Mouse (Mus musculus) right cerebral cortex, postnatal 10 days (tissue): ENCODE measurements around the gene Hnrnpul1.
"Not testable (repeated sequence)": the region's sequence is repeated elsewhere in the genome, so short reads cannot be mapped to it uniquely, and the experiment has no call there.

Experiments used
- DNase-seq, 2 experiments: peaks; one replicate each; pipeline ENCODE4 v3.0.0; 2021; ENCODE audit warnings: low spot score in 2 of 2

Hnrnpul1 gene

DNA sequence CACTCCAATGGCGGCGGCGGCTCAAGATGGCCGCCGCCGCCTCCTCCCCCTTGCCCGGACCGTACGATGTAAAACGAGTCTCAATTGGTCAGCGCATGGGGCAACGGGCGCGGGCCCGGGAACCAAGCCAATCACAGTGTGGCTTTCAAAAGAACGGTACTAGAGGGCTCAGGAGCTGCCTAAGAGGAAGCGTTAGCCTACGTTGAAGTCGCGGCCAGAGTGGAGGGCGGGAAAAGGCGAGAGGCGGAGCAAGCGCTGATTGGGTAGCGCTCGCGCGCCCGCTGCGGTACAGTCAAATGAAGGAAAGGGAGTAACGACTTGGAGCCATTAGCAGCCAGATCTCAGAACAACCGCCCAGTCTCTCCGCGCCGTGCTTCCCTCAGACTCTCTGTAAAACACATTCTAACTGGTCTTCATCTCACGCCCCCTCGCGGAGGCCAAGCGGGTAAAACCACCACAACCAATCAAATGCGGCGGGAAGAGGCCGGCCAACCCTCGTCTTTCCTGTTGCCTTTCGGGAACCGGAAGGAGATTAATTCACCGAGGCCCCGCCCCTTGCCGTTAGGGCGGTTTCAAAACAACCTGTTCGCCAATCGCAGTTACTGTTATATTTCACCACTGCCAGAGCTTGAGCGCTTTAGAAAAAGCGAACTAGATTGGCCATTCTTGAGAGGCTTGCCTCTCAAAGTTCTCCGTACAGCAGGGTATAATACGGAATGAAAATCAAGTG, at the start of gene Hnrnpul1:
Hnrnpul1 (minus strand) TSS at position 20 of the 730 bp plus-strand sequence.
- peak; percentile 99 to 100 for DNase-seq

DNA sequence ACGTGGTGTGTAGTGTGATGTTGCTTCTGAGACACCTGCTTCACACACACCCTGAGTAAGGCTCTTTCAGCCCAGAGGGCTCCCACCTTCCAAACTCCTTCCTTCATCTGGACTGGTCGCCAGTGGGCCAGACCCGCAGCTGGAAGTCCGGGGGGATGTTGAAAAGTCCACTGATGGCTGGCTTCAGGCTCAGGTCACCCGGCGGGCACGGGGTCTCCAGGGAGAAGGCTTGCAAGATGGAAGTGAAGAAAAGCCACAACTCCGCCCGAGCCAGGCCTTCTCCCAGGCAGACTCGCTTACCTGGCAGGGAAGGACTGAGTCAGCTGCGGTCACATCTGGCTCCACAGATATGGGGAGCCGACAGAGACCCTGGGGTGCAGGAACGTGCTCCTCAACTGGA, 48.9 kb upstream of the Hnrnpul1 start:
- DNase-seq, result no peak

DNA sequence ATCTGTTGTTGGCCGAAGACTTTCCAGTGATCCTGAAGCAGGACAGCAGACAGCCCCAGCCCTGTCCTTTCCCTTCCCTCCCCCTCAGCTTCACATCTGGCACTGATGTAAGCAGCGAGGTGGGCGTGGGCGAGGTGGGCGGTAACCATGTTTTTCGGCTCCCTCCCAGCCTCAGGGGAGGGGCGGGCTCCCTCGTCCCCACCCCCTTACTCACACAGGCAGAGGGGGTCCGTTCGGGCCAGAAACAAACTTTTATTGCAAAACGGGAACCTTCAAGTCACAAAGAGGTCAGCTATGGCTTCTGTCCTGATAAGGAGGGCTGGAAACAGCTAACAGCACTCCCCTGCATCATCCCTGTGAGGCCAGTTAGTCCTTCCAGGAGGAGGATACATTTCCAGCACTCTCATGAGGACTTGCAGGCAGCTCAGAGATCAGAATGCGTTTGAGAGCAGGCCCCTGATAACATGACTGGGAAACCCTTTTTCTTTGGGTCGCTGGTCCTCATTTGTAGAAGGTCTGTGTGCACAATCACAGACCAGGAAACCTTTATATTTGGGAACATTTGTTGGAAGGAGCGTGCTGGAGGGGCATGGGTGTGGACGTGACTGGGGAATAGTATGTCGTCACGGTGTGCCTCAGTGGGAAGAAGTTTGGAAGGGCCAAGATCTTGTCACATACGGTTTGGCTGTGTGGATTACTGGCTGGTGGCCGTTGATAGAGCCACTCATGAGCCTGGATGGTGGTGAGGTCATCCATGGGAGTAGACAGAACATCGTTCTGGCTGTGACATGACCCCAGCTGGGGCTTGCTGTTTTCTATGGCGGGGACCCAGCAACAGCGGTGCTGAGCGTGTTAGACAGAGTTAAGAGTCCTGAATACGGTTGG, 47.9 kb upstream of the Hnrnpul1 start:
- no peak for DNase-seq

DNA sequence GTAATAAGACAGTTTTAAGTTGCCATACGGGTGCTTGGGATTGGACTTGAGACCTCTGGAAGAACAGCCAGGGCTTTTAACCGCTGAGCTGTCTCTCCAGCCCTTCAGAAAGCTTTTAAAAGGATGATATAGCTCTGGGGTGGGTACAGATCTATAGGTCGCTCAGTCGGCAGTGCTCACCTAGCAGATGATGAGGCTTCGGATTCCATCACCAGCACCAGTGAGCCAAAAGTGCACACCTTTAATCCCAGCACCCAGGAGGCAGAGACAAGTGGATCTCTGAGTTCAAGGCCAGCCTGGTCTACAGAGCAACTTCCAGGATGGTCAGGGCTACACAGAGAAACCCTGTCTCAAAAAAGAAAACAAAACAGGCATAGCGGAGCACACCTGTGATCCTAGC, 46.5 kb upstream of the Hnrnpul1 start:
- DNase-seq, result no peak

DNA sequence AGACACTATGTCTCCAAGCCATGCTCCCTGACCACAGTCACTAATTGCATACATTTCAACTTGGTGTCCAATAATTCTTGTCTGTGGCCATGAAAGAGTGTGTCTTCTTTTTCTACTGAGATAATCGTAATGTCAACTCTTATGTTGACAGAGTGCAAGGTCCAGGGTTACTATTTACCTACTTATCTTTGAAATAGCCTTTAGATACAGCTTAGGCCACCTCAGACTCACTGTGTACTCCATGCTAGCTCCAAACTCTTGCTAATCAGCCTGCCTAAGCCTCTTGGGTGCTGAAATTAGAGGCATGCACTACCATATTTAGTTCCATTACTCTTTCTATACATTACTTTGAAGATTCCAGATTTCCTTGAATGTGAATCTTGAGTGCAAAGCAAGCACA, 44.8 kb upstream of the Hnrnpul1 start:
- DNase-seq, result no peak

DNA sequence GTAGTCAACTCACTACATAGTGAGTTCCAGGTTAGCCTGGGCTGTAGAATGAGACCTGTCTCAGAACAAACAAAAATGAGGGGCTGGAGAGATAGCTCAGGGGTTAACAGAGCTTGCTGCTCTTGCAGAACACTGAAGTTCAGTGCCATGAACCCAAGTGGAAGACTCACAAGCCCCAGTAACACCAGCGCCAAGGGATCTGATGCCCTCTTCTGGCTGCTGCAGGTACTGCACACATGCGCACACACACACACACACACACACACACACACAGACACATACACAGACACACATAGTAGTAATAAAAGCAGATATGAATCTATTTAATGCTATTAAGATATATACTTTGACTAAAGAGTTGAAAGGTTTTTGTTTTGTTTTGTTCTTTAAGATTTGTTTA, 44.0 kb upstream of the Hnrnpul1 start:
- no peak for DNase-seq

DNA sequence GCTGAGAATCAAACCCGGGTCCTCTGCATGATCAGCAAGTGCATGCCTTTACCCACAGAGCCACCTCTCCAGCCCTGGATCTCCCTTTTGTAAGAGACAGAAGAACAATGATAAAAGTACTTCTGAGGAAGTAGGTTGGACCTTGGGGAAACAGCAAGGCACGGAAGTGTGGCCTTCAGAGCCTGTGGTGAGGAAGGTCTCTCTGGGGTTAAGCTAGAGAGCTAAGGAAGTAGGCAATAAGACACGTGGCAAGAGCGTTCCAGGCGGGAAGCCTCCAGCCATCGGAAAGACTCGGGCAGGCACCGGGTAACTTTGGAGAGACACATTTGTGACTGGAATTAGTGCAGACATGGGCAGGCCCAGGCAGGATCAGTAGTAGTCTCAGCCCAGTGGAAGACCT, 40.2 kb upstream of the Hnrnpul1 start:
- DNase-seq, result no peak

DNA sequence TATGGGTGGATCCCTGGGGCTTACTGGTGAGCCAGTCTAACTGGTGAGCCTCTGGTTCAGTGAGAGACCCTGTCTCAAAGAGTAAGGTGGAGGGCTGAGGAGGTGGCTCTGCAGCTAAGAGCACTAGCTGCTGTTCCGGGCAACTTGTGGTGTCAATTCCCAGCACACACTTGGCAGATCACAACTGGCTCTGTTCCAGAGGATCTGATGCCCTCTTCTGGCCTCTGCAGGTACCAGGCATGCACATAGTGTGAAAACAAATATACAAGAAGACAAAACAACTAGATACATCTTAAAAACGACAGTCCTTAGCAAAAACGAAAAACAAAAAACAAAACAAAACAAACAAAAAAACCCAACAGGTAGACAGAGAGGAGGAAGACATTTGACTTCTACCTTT, 39.1 kb upstream of the Hnrnpul1 start:
- no peak for DNase-seq

DNA sequence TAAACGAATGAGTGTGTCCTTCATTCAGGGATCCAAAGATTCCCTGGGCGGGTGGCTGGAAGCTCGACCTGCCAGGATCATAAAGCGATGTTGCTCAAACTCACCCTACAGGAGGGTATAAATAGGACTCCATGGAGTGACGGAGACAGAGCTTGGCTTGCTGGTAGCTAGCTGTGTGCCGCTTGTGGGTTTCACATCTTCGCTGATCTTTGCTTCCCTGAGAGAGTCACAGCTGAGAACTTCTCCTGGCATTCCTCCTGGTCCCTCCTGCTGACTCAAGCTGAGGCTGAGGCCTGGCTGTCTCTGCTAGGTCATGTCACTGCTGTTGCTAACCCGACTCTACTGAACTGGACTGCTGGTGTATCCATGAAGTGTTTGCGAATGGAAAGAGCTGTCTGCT, 38.4 kb upstream of the Hnrnpul1 start:
- not testable (repeated sequence) for DNase-seq

DNA sequence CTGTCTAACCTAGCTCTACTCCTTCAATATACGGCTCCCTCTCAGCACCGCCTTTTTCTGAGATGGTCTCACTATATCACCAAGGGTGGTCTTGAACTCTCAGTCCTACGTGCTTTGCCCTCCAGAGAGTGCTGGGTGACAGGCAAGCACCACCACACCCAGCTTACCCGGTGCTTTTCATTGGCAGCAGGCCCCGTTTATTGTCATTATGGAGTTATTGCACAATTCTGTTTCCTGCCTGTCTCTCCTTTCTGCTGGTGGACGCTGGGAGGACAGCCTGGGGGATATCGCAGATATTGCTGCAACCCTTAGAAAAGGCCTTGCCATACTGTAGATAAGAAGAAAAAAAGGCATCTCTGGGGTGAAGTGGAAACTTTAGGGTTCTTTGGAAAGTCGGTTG, 36.1 kb upstream of the Hnrnpul1 start:
- no peak for DNase-seq

DNA sequence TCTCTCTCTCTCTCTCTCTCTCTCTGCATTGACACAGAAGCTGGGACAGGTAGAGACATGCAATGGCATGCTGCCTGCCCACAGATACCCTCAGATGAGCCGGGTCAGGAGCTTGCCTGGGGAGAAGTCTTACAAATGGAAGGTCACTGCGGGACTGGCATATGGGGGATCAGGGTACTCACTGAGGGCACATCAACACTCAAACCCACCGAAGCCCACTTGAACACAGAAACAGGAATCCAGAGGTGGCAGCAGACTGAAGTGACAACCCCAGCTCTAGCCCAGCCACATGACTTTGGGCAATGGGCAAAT, 34.5 kb upstream of the Hnrnpul1 start:
- DNase-seq, result no peak

DNA sequence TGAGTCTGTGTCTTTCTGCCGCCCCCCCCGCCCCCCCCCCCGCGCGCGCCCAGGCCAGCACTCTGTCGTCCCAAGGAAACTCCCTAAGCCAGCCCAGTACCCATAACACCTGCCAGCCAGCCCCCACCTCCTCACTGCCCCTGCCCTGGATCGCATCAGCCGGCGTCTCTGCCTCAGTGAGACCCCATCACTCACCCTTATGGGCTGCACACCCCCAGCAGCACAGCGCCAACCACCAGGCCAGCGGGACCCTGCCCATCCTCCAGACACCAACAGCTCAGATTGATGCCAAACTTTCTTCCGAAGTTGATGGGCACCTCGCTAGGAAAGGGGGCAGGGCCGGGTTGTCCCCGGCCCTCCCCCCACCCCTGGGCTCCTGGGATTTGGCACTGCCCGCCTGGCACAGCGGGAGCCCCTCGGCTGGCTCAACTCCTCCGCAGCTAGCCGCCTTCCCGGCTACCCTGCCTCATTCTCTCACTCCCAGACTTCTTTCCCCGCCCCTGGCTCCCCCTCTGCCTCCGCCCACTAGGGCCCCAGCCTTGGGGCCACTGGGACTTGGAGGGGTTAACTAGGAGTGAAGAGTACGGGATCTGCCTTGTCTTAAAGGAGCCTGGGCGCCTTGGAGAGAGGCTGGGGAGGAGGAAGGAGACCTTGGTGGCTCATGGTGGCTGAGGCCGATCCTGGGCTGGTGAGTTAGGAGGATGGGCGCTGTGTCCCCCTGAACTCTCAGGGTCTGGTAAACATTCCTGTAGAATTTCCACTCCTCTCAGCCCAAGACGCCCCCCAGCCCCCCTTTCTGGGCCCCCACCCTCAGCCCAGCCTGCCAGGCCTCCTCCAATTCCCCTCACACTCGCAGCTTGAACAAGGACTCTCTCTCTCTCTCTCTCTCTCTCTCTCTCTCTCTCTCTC, 33.9 kb upstream of the Hnrnpul1 start, which contains the start of gene Axl:
Axl (minus strand) TSS at position 486 of the 909 bp plus-strand sequence.
- DNase-seq, result peak; percentile 59 to 70

DNA sequence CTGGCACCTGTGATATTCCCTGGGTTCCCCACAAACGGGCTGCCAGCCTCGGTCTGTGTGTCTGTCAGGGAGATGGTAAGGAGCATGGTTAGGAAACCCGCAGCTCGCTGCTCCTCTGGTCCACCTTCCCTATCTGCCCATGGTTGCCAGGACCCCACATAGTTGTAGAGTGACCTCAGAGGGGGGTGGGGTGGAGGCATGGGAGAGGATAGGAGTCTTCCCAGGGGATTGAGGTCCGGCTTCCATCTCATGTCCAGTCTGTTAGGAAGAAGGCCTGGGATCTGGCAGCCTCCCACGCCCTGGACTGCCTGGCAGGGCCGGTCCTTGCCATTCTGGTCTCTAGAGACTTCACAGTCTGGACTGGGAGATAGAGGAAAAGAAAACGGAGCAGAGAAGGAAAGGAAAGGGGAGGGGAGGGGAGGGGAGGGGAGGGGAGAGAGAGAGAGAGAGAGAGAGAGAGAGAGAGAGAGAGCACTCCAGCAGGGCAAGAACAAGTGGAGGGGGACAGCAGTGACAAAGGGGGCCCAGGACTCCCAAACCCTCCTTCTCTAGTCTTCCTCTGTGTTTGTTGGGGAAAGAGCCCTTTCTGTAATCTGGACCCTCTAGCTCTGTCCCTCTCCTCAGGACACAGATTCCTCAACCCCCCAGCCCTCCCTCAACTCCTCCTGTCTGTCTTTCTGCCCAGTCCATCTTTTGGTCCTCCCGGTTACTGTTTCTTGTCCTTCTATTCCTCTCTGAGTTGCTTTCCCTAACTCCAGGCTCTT, 33.1 kb upstream of the Hnrnpul1 start:
- no peak for DNase-seq

DNA sequence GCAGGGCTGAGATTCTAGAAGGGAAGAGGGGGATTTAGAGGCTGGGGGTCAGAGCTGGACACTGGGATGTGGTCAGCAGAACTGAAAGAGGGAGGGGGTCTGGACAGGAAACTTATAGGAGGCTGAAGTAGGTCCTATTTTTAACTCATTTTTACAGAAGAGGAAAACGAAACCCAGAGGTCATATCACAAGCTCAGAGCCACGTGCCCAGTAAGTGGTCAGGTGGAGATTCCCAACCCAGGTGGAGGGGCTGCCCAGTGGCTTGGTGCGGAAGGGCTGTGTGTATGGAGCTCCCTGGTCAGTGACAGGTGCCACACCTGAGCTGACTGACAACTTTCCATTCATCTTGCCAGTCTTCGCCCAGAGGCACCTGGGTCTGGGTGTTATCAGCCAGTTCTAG, 32.4 kb upstream of the Hnrnpul1 start:
- no peak for DNase-seq

DNA sequence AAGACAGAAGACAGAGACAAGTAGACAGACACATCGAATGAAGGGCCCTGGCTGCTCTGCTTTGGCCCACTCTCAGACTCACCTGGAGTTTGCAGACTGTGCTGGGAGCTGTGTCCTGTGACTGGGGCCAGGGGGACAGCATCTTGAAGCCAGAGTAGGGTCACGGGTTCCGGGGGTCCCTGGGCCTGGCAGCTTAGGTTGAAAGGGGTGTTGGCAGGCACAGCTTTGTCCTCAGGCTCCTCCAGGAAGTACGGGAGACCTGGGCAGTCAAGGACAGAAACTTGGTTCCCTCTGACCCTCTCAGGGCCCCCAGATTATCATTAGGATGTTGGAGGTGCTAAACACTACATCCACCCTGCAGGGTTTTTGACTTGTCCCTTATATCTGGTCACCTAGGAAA, 31.2 kb upstream of the Hnrnpul1 start:
- no peak for DNase-seq

DNA sequence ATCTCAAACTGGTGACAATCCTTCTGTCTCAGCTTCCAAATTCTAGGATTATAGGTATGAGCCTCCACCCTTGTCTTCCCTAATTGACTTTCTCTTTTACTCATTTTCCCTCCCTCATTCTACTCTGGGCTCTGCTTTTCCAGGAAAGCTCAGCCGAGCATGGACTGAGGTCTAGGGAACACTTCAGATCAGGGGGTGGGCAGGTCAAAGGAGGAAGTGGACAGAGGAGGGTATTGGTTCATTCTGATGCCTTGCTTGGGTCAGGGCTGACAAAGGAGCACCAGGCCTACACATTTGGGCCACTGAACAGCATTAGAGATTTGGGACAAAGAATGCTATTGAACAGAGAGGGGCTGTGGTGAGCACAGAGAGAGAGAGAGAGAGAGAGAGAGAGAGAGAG, 30.3 kb upstream of the Hnrnpul1 start:
- no peak for DNase-seq

DNA sequence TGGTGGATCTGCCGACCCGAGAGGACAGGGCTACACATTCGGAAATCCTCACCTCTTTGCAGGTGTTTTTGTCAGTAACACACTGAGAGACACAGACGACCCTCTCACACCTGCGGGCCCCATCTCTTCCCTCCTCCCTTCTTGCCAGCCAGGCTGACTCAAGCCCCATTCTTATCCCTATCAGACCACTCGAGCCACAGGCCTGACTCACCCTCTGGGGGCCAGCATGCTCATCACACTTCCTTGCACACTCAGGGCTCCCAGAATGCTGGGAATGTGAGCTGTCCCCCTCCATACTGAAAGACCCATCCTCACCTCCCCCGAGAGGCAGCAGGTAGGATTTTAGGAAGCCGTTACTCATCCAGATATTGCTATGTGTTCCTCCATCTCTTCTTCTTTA, 29.2 kb upstream of the Hnrnpul1 start:
- no peak for DNase-seq

DNA sequence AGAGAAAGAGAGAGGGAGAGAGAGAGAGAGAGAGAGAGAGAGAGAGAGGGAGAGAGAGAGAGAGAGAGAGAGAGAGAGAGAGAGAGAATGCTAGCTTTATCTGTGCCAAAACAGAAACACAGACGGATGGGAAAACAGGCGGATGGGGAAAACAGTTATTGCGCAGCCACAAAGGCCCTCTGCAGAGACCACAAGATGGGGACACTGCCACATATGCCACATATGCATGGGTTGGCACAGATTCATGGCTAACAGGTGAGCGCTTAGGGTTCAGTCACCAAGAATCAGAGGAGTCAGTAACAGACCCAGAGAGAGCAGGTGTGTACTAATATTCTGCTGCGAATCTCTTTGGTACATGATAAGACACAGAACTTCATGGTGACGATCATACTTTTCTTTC, 28.2 kb upstream of the Hnrnpul1 start:
- DNase-seq, result no peak

DNA sequence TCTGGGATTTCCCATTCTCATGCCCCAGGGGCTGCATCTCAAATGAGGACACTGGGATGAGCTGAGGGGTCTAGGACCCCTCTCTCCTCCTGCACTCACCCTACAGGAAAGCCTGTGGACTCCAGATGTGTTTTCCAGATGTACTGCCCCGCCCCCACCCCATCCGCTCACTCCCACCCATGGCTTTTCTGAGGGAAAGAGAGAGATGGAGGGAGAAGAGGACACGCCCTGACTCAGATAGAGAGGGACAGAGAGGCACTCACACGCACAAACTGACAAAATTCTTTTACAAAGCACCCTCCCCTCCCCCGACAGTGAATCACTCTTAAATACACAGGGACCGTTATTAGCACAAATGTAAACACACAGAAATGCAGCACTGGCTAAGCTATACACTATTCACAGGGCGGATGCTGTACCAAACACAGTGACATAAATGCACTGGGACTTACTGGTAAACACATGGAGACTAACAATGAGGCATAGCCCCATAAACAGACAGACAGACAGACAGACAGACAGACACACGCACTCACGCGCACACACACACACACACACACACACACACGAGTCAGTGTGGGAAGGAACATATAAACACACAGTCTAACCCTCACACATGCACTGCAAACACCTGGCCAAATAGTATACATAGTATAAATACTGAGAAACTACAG, 27.5 kb upstream of the Hnrnpul1 start:
- no peak for DNase-seq

DNA sequence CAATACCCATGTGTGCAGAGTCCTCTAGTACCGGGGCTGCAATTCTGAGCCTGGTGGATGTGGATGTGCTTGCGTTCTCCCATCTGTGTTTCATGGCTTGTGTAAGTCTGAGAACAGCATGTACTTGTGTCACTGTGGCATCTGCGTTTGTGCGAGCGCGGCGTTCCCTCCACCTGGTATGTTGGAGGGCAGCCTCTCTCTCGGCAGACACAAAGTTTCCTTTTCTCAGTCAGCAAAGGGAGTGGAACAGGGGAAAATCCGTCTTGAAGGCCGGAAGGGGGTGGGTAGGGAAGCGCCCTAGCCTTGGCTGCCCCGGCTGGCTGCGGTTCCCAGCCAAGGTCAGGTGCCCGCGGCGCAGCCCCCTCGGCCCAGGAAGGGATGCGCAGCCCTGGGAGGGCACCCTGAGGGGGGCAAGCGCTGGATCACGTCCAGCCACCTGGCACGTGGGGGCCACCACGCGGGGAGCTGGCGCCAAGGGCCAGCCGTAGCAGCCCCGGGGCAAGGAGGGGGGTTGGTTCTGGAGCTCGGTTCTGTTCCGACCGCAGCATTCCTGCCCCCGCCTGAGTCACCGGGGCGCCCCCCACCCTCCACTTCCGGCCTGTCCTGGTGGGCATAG, 26.9 kb upstream of the Hnrnpul1 start:
- peak; percentile 74 to 79 for DNase-seq
